Mouse (Mus musculus) neural tube, embryonic 12.5 days (tissue): ENCODE measurements at regions not wholly inside any gene's neighbourhood (a gene's known extent, or its start where the extent isn't known, plus 50 kb on each side); places are given as distances from the start of the nearest gene placed in this dataset.

Experiments
- ATAC-seq: fragments of 200-750 bp; cut with Nextera tagmentation; 2 replicates; pipeline ENCODE4 v1.8.0; 2017; ENCODE audit warnings: low read depth, mild to moderate bottlenecking, moderate TSS enrichment, moderate library complexity; ENCODE audit not compliant: low FRiP score
- H3K27ac ChIP-seq: fragments of 300-500 bp; sonication (generic); 2 replicates; pipeline ENCODE4 v1.5.1; 2016
- H3K27me3 ChIP-seq: fragments of 300-500 bp; sonication (generic); replicated peaks from 2 replicates; pipeline ENCODE4 v1.6.1; 2016; ENCODE audit warnings: mild to moderate bottlenecking
- H3K36me3 ChIP-seq: fragments of 300-500 bp; sonication (generic); 2 replicates; pipeline ENCODE4 v1.6.1; 2016; ENCODE audit warnings: mild to moderate bottlenecking
- H3K4me1 ChIP-seq: fragments of 300-500 bp; sonication (generic); 2 replicates; pipeline ENCODE4 v1.6.1; 2016
- H3K4me2 ChIP-seq: fragments of 300-500 bp; sonication (generic); replicated peaks from 2 replicates; pipeline ENCODE4 v1.6.1; 2016; ENCODE audit warnings: mild to moderate bottlenecking
- H3K4me3 ChIP-seq: fragments of 300-500 bp; sonication (generic); 2 replicates; pipeline ENCODE4 v1.5.1; 2016
- H3K9ac ChIP-seq: fragments of 300-500 bp; sonication (generic); 2 replicates; pipeline ENCODE4 v1.6.1; 2016; ENCODE audit warnings: mild to moderate bottlenecking
- H3K9me3 ChIP-seq: fragments of 300-500 bp; sonication (generic); 2 replicates; pipeline ENCODE4 v1.6.1; 2016; ENCODE audit warnings: mild to moderate bottlenecking
- WGBS: fragments of 180-500 bp; shearing (Covaris S2); methylation state at CpG from one replicate; pipeline ENCODE4 v1.1.7; 2016; 5-methylcytosine and 5-hydroxymethylcytosine counted together

DNA sequence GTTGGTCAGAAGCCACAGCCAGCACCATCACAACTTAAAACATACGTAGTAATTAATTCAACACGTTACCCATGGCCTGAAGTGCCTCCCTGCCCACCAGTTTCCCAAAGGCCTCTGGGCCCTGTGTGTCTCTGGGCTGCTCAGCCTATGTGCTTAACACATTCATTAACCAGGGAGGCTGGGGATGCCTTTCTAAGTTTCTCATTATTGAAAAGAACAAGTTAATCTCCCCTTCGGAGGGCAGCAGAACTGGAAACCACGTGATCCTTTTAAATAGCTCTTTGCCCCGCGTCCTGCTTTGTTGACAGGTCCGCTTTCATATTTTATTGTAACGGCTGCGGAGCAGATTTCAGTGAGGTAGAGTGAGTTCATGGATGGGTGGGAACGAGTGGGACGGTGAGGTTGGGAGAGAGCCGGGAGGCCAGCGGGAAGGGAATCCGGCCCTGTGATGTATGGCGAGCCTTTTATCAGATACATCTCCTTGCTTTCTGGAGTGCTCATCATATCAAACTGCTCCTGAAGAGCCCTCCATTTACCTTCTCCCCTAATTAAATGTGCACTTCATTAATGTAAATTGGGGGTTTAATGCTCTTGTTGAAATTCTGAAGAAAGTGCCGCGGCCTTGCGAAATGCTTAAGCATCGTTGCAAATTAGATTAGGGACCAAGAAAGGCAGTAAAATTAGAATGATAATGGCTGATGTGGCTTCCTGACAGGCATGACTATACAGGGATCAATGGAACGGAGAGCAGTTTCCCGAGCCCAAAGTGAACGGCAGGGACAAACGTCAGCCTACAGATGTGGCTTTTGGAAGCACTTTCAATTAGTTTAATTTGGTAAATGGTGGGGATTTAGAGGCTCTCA, 127.0 kb downstream of the Nkx6-1 start:
- Histone ChIP-seq H3K4me1 (peaks cover 12% of the 10 kb centered on the region), H3K9me3 (no peaks in the 10 kb centered on the region), H3K27me3 (peaks cover 91% of the 10 kb centered on the region), H3K9ac (no peak overlapping the region), H3K4me3 (no peak overlapping the region), H3K36me3 (no peaks in the 10 kb centered on the region), H3K27ac (no peak overlapping the region), H3K4me2 (peak overlapping the region; percentile 32)
- ATAC-seq = peak; percentile 82
- 3% methylated on average over 23 of the region's 23 CpGs for WGBS

DNA sequence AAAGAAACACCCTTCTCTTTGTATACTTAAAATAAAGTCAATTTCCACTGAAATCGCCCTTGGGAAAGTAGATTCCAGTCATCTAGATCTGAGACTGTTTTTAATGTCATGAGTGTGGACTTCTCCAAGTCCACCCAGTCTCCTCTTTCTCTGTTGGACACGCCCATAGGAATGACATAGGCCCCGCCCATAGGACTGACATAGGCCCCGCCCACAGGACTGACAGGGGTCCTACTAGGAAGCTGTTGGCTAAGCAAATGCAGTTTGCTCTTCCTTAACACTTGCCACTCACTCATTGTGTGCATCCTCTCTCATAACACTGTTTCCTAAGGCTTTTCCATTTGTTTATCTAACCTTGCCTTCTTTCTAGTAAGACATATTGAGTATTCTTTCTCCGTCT, 129.3 kb downstream of the Nkx6-1 start:
- no peak overlapping the region for H3K4me3 ChIP-seq
- peaks cover 89% of the 10 kb centered on the region for H3K27me3 ChIP-seq
- H3K9me3 ChIP-seq = 0 out of 2 replicates have a peak, but pooled peaks cover 5% of the 10 kb centered on the region
- no peak overlapping the region for H3K27ac ChIP-seq
- H3K36me3 ChIP-seq = no peaks in the 10 kb centered on the region
- WGBS = 73% methylated on average over 5 of the region's 5 CpGs
- H3K4me2 ChIP-seq = no peak overlapping the region
- no peak overlapping the region for H3K9ac ChIP-seq
- peaks cover 12% of the 10 kb centered on the region for H3K4me1 ChIP-seq
- no peak for ATAC-seq

DNA sequence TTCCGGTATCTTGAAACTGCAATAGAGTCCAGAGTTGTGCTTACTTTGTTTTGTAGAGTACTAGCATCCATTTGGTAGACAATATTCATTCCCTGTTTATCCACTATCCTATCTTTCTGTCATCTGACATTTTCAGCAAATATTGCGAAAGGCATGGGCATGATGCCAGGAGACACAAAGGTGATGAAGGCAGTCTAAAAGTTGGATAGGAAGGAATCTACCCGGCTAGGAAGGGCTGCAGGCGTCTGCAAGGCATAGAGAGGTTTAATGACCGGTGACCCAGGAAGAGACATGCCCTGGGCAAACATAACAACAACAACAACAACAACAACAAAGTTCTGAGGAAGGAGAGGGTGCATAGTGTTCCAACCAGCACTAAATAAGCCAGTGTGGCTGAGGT, 139.4 kb downstream of the Nkx6-1 start:
- WGBS = 66% methylated on average over 5 of the region's 5 CpGs

DNA sequence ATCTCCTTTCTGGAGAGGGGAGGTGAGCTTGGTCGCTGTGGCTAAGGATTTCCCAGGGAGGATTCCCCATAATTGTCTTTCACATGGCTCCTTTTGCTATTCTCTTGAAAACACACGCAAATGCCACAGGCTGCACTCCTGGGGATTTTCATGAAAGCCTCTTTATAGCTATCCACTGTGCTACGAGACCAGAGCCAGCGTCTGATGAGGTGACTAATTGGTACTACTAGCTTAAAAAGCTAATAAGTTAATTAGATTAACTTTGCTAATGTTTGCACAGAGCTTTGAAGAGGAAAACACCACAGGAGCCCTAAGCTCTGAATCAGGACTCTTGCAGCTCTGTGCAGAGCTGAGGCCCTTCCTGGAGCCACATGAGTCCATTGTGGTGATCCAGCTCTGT, 140.1 kb downstream of the Nkx6-1 start:
- peaks cover 90% of the 10 kb centered on the region for H3K27me3 ChIP-seq
- 4% methylated on average over 4 of the region's 4 CpGs for WGBS
- no peaks in the 10 kb centered on the region for H3K36me3 ChIP-seq
- H3K4me3 ChIP-seq = no peak overlapping the region
- no peak for ATAC-seq
- H3K9me3 ChIP-seq = no peaks in the 10 kb centered on the region
- no peak overlapping the region for H3K4me2 ChIP-seq
- no peak overlapping the region for H3K9ac ChIP-seq
- no peak overlapping the region for H3K27ac ChIP-seq
- H3K4me1 ChIP-seq = peaks cover 28% of the 10 kb centered on the region

More for the DNA sequence above, 139.4 kb downstream of the Nkx6-1 start:
- H3K27ac ChIP-seq = no peak overlapping the region
- H3K4me2 ChIP-seq = no peak overlapping the region
- H3K4me1 ChIP-seq = peaks cover 27% of the 10 kb centered on the region
- no peak overlapping the region for H3K4me3 ChIP-seq
- no peak for ATAC-seq
- H3K27me3 ChIP-seq = peaks cover 94% of the 10 kb centered on the region
- no peak overlapping the region for H3K9ac ChIP-seq
- no peaks in the 10 kb centered on the region for H3K36me3 ChIP-seq
- H3K9me3 ChIP-seq = no peaks in the 10 kb centered on the region

DNA sequence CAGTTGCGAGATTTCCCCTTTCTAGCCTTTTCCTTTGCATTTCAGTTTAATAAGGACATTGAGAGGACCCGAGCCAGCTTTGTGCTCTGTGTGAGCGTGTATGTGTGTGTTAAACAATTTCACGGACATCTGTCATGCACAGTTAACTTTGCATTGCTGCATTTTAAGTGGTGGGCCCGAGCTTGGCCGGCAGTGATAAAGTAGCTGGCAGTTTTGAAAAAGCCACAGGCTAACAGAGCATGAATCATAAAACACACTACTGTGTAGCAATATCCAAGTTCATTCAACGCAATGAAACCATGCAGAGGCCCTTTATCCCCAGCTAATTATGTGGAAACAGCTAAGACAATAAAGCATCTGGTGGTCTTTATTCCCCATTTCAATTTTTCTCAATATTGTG, 140.9 kb downstream of the Nkx6-1 start:
- no peak overlapping the region for H3K9ac ChIP-seq
- H3K9me3 ChIP-seq = no peaks in the 10 kb centered on the region
- peaks cover 28% of the 10 kb centered on the region for H3K4me1 ChIP-seq
- H3K27ac ChIP-seq = no peak overlapping the region
- H3K4me3 ChIP-seq = no peak overlapping the region
- no peaks in the 10 kb centered on the region for H3K36me3 ChIP-seq
- peak overlapping the region; percentile 35 for H3K4me2 ChIP-seq
- peaks cover 89% of the 10 kb centered on the region for H3K27me3 ChIP-seq
- peak; percentile 57 for ATAC-seq
- WGBS = 5% methylated on average over 7 of the region's 7 CpGs

DNA sequence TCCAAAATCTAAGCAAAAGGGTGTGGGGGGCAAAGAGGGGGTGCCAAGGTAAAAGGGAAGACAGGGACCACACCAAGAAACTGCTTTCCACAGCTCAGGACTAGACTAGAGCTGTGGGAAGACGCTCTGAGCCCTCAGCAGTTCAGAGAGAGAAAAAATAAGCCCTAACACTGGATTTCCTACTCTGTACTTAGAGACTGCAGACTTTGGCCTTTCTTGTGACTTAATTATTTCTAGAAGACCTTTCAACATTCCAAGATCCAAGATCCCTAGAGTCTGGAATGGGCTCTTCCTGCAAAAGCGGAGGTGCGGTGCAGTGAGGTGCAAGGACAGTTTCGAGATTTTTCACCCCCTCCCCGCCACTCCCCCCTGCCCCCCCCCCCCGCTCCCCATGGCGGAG, 141.3 kb downstream of the Nkx6-1 start:
- peaks cover 88% of the 10 kb centered on the region for H3K27me3 ChIP-seq
- no peak overlapping the region for H3K27ac ChIP-seq
- peaks cover 28% of the 10 kb centered on the region for H3K4me1 ChIP-seq
- no peaks in the 10 kb centered on the region for H3K9me3 ChIP-seq
- no peaks in the 10 kb centered on the region for H3K36me3 ChIP-seq
- no peak overlapping the region for H3K9ac ChIP-seq
- WGBS = 12% methylated on average over 7 of the region's 7 CpGs
- H3K4me2 ChIP-seq = peak overlapping the region; percentile 35
- no peak overlapping the region for H3K4me3 ChIP-seq
- ATAC-seq = no peak

DNA sequence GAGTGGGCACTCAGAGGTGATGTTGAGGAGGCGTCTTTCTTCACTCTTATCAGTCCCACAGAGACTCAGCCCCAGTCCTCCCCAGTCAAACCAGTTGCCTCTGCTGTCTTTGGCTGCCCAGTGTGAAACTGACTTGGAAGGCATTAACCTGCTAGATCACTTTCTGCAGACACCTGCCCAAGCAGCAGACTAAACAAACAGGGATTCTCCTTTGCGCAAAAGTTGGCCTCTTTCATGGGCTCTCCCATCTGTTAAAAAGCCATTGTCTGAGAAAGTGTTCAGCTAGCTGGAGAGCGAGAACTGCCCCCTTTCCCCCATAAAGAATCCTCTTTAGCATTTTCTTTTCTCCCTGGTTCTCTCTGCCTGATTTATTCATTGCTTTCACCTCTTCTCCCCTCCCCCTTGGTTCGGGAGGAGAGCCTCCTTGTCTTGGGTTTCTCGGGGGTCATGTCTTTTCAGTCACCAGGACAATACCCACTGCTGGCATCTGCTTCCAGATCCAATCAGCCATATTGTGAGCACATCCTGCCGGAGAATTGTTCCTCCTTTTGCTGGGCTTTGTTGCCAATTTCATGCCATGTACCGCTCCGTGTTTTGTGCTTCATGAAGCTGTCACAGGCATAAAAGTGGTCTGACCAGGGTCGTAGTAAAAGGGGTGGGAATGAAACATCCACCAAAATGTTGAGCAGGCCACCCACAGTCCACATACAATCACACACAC, 143.7 kb downstream of the Nkx6-1 start:
- H3K27ac ChIP-seq = no peak overlapping the region

DNA sequence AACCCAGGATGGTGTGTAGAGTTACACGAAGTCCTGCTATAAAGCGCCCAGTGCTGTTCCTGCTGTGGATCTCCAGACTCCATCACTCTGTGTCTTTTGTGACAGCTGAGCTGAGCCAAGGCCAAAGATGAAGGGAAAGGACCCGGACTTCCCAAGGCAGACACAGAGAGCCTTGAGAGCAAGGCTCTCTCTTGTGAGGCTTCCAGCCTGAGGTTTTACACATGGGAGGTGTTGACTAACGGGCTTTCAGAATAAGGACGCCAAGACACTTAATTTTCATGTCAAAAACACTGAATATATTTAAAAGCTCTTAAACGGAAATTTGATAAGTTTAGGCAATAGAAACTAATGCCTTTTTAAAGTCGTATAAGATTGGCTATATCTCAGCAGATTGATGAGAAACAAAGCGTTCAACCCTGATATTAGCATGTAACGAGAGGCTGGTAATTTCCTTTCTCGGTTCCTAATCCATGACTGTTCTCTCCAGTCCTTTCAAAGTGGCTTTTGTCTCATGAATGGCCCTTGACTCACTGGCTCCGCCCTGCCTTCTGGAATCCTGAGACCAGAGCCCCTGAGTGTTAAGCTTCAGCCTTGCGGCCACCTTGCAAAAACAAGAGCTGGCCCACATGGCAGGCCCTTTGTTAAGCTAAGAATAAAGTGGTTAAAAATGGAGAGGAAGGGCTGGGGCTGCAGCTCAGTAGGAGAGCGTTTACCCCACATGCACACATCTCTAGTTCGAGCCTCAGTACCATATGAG, 145.8 kb downstream of the Nkx6-1 start:
- peaks cover 17% of the 10 kb centered on the region for H3K4me1 ChIP-seq
- H3K9me3 ChIP-seq = no peaks in the 10 kb centered on the region
- H3K4me3 ChIP-seq = no peak overlapping the region
- no peak overlapping the region for H3K27ac ChIP-seq
- H3K4me2 ChIP-seq = no peak overlapping the region
- H3K27me3 ChIP-seq = peaks cover 86% of the 10 kb centered on the region
- H3K36me3 ChIP-seq = no peaks in the 10 kb centered on the region
- no peak for ATAC-seq
- WGBS = 23% methylated on average over 14 of the region's 14 CpGs
- no peak overlapping the region for H3K9ac ChIP-seq

More for the DNA sequence above, 143.7 kb downstream of the Nkx6-1 start:
- Histone ChIP-seq H3K4me1 (peaks cover 28% of the 10 kb centered on the region), H3K9ac (no peak overlapping the region), H3K9me3 (no peaks in the 10 kb centered on the region), H3K27me3 (peaks cover 84% of the 10 kb centered on the region), H3K4me3 (no peak overlapping the region), H3K36me3 (no peaks in the 10 kb centered on the region), H3K4me2 (no peak overlapping the region; the same call in 1 of the 2 replicates)
- 8% methylated on average over 9 of the region's 9 CpGs for WGBS
- ATAC-seq = peak; percentile 77

DNA sequence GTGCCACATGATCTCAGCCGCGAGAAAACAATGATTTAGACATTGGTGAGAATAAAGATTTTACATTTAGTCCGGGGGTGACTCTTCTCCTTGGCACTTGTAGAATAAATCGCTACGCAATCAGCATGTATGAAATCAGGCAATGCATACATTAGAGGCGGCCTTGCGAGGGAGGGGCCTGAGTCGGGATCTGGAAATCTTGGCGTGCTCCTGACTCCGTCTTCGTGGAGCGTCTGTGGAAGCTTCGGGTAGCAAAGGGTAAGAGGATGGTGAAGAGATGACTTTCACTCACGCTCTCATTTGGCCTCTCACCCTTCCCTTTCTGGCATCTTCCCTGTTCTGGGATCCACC, 167.1 kb downstream of the Nkx6-1 start:
- Histone ChIP-seq H3K9me3 (no peaks in the 10 kb centered on the region), H3K4me3 (no peak overlapping the region), H3K27ac (no peak overlapping the region), H3K36me3 (no peaks in the 10 kb centered on the region), H3K9ac (no peak overlapping the region), H3K4me2 (no peak overlapping the region), H3K4me1 (peaks cover 4% of the 10 kb centered on the region), H3K27me3 (peaks cover 16% of the 10 kb centered on the region; the same call in 1 of the 2 replicates)
- ATAC-seq = no peak
- 88% methylated on average over 14 of the region's 14 CpGs for WGBS

DNA sequence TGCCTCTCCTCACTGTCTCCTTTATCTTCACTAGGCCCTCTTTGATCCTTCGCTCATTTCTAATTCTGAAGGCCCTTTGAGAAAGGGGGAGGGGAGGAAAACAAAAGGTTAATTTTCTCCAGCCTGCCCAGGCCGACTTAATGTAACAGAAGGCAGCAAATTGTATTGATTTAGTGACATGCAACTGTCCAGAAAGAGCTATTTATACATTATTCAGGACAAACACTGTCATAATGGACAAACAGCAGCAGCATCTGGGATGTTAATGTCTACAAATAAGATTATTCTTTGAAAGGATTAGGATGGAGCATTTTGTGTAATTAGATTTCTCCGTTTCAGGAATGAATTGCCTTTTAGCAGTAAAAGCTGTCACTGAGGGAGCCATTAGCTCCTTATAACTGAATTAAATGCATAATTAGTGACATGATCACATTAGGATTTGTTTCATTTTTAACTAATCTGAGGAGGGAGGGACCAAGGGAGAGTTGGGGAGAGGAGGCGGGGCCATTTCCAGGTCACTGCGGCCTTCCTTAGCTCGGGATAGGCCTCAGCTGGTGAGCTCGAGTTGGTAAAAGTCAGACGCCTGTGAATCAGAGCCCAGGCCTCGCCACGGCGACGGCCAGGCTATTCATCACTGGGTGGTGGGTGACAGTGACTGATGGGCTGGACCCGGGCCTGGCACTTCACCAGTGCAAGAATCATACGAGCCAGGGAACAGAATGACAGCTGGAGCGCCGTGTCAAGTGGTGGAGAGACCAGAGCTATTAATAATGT, 167.7 kb downstream of the Nkx6-1 start:
- H3K4me1 ChIP-seq = peaks cover 4% of the 10 kb centered on the region
- no peaks in the 10 kb centered on the region for H3K36me3 ChIP-seq
- H3K4me3 ChIP-seq = no peak overlapping the region
- H3K9me3 ChIP-seq = no peaks in the 10 kb centered on the region
- peaks cover 11% of the 10 kb centered on the region; the same call in 1 of the 2 replicates for H3K27me3 ChIP-seq
- peak; percentile 80 for ATAC-seq
- H3K4me2 ChIP-seq = no peak overlapping the region
- H3K27ac ChIP-seq = no peak overlapping the region
- no peak overlapping the region for H3K9ac ChIP-seq
- 38% methylated on average over 16 of the region's 16 CpGs for WGBS

DNA sequence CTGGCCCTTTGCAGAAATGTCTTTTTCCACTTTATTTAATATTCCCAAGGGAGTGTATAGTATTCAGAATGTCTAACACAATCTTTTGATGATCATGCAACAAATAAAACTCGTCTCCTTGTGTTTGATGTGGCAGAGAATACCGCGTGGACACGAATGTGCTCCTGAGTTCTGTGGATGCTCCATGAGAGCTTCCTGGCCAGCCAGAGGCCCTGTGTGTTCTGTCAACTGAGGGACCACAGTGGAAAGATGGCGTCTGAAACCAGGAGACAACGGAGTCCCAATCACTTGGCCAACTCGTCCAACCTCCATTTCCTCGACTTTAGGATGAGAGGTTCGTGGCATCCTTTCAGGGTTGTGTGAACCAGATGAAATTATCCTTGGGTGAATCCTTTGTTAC, 168.6 kb downstream of the Nkx6-1 start:
- H3K9ac ChIP-seq = no peak overlapping the region

More for the DNA sequence above, 168.6 kb downstream of the Nkx6-1 start:
- no peak overlapping the region for H3K4me2 ChIP-seq
- no peak overlapping the region for H3K4me3 ChIP-seq
- no peaks in the 10 kb centered on the region for H3K36me3 ChIP-seq
- H3K4me1 ChIP-seq = peaks cover 4% of the 10 kb centered on the region
- H3K9me3 ChIP-seq = no peaks in the 10 kb centered on the region
- no peak overlapping the region for H3K27ac ChIP-seq
- 93% methylated on average over 9 of the region's 9 CpGs for WGBS
- H3K27me3 ChIP-seq = peaks cover 10% of the 10 kb centered on the region; the same call in 1 of the 2 replicates
- no peak for ATAC-seq
